28 mouse cellular contexts compared by ENCODE assay signal in the genomic region with DNA sequence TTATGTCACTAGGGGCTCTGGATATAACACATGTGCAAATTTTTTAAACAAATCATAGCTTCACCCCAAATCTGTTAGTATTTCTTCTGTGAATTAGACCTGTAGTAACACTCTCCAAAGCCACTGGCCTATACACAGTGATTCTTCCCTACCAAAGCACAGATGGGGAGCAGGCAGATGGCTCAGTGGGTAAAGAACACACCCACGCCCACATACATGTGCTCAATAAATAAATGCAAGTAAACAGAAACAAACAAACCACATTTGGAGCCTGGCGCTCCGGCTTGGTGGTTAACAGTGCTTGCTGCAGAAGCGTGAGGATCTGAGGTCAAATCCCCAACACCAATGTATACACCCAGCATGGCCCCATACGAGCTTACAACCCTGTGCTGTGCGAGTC. TPM values are rescaled to one million over a fixed set of nuclear protein-coding genes. Genes with fewer than 3 reads are reported as not detected.
"Had no signal": no experiment of that assay in that cellular context is flagged by ENCODE, and none has a peak within 500 bp of the region (broad histone marks: within the 10 kb centered on the region; RNA-seq: fewer than 3 reads in every experiment).

No protein-coding gene starts in this region.

- DNase-seq: cerebellum, adult 2 months; cerebellum, adult 8-10 months; cerebellum, adult 9-10 months; cerebellum, adult 9-11 months; cerebellum, postnatal 10 days; cerebellum, postnatal 14 days; cerebellum, postnatal 25 days; cerebellum, postnatal 36 days; embryo, embryonic 11 days; forebrain, postnatal 0 days; gastrocnemius, adult 2 months; gastrocnemius, postnatal 10 days; gastrocnemius, postnatal 14 days; gastrocnemius, postnatal 25 days; gastrocnemius, postnatal 36 days; heart, adult 11 months; heart, adult 18-20 months had no signal

- H3K4me3 ChIP-seq: embryonic facial prominence, embryonic 10.5 days; embryonic facial prominence, embryonic 12.5 days; embryonic facial prominence, embryonic 13.5 days; embryonic facial prominence, embryonic 15.5 days; erythroblast, embryonic 14.5 days; forebrain, embryonic 10.5 days; forebrain, embryonic 12.5 days; forebrain, embryonic 13.5 days; forebrain, embryonic 15.5 days; gastrocnemius, adult 2 months had no signal

- H3K27me3 ChIP-seq: embryonic facial prominence, embryonic 12.5 days; embryonic facial prominence, embryonic 13.5 days; embryonic facial prominence, embryonic 15.5 days; forebrain, embryonic 12.5 days; forebrain, embryonic 13.5 days; forebrain, embryonic 15.5 days had no signal

- H3K27ac ChIP-seq: embryonic facial prominence, embryonic 10.5 days; embryonic facial prominence, embryonic 12.5 days; embryonic facial prominence, embryonic 13.5 days; embryonic facial prominence, embryonic 15.5 days; forebrain, embryonic 10.5 days; forebrain, embryonic 12.5 days; forebrain, embryonic 13.5 days; forebrain, embryonic 15.5 days had no signal

- H3K9ac ChIP-seq: embryonic facial prominence, embryonic 12.5 days; embryonic facial prominence, embryonic 13.5 days; embryonic facial prominence, embryonic 15.5 days; forebrain, embryonic 12.5 days; forebrain, embryonic 13.5 days; forebrain, embryonic 15.5 days; forebrain, postnatal 0 days had no signal

- H3K4me1 ChIP-seq: forebrain, embryonic 12.5 days; forebrain, embryonic 15.5 days had no signal

- H3K4me2 ChIP-seq: embryonic facial prominence, embryonic 12.5 days; embryonic facial prominence, embryonic 13.5 days; embryonic facial prominence, embryonic 15.5 days; forebrain, embryonic 12.5 days; forebrain, embryonic 13.5 days; forebrain, embryonic 15.5 days had no signal

- ATAC-seq: forebrain, embryonic 13.5 days; forebrain, embryonic 14.5 days had no signal

- H3K9me3 ChIP-seq: embryonic facial prominence, embryonic 10.5 days; embryonic facial prominence, embryonic 12.5 days; embryonic facial prominence, embryonic 13.5 days; embryonic facial prominence, embryonic 15.5 days; forebrain, embryonic 10.5 days; forebrain, embryonic 12.5 days; forebrain, embryonic 13.5 days; forebrain, embryonic 15.5 days had no signal

RNA-seq across cellular contexts. Expression of gene Dzip1, which starts 13.7 kb away (rescaled TPM):
- total RNA-seq: granulocyte monocyte progenitor cell, adult 5-6 weeks had no signal
